Mouse (Mus musculus) cerebellum, adult 2 months (tissue): ENCODE measurements at regions not wholly inside any gene's neighbourhood (a gene's known extent, or its start where the extent isn't known, plus 50 kb on each side); places are given as distances from the start of the nearest gene placed in this dataset.
A peak's percentile ranks its signal among the peaks of the same experiment; 100 is the strongest.

ENCODE experiments used
- DNase-seq, 2 experiments: peaks; one replicate each; pipeline ENCODE4 v3.0.0; 2021
- H3K27ac ChIP-seq: fragments of 200-500 bp; 2 replicates; pipeline ENCODE4 v1.5.1; 2012; ENCODE audit warnings: low read length, control low read depth, inconsistent platforms; ENCODE audit not compliant: insufficient read depth
- H3K27me3 ChIP-seq: fragments of 200-500 bp; 2 replicates; pipeline ENCODE4 v1.6.1; 2012; ENCODE audit warnings: inconsistent platforms, mild to moderate bottlenecking, low read length, moderate library complexity; ENCODE audit not compliant: control insufficient read depth, insufficient read depth
- H3K4me1 ChIP-seq: fragments of 200-500 bp; 2 replicates; pipeline ENCODE4 v1.6.1; 2011; ENCODE audit warnings: low read length; ENCODE audit not compliant: control insufficient read depth, insufficient read depth
- H3K4me3 ChIP-seq: fragments of 200-500 bp; replicated peaks from 2 replicates; pipeline ENCODE3; 2011; ENCODE audit warnings: mild to moderate bottlenecking, low read depth, low read length, control low read depth; ENCODE audit not compliant: insufficient read depth
- CTCF ChIP-seq: fragments of 200-500 bp; IDR thresholded peaks from 2 replicates; pipeline ENCODE4 v1.5.1; 2011; ENCODE audit warnings: low read depth, mild to moderate bottlenecking, control low read depth, low read length, moderate library complexity, borderline replicate concordance; ENCODE audit not compliant: insufficient read depth
- POLR2A ChIP-seq: fragments of 200-500 bp; IDR thresholded peaks from 2 replicates; pipeline ENCODE4 v1.6.1; 2011; ENCODE audit warnings: low read length, control low read depth, borderline replicate concordance; ENCODE audit not compliant: insufficient read depth
- WGBS: fragments of 180-500 bp; shearing (Covaris S2); methylation state at CpG from one replicate; pipeline ENCODE4 v1.1.7; 2018; 5-methylcytosine and 5-hydroxymethylcytosine counted together

DNA sequence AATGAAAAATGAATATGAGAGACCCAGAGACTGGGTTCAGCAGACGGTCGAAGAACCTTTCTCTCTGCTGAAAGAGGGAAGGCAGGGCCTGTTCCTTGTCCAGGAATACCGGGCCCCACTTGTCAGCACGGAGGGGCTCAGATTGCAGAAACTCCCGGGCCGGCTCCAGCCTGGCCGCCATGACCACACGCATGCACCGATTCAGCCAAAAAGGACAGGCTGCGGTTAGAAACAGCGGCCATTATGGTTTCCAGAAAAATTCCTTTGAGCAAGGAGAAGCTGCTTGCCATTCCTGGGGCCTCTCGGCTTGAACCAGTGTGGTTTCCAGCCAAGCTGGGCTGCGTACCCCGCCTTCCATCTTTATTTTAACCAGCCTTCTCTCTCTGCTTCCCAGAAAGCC lies 64.7 kb upstream of the Tnrc6c start:
- TF ChIP-seq POLR2A (no peak), CTCF (no peak)
- Histone ChIP-seq H3K27ac (no peak overlapping the region), H3K4me1 (no peaks in the 10 kb centered on the region; the same call in 1 of the 2 replicates), H3K27me3 (no peaks in the 10 kb centered on the region), H3K4me3 (no peak overlapping the region)
- WGBS, result 84% methylated on average over 14 of the region's 14 CpGs
- no peak for DNase-seq

DNA sequence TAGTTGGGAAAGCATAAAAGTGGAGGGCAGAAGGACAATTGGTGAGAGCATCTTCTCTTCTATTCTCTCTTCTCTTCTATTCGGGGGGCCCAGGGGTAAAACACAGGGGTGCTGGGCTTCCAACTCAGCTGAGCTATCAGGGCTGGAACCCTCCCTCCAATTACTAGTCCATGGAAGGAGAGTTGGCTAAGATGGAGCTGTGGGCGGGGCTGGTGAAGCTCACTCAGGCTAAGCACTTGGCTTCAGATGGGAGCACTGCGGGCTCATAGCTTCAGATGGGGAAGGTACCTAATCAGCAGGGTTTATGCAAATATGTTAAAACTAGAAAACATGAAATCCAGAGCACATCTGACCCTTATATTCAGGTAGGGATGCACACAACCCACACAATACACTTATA lies 61.5 kb upstream of the Tnrc6c start:
- peaks cover 22% of the 10 kb centered on the region for H3K4me1 ChIP-seq
- H3K4me3 ChIP-seq, result no peak overlapping the region
- no peak for DNase-seq
- TF ChIP-seq CTCF, result no peak
- TF ChIP-seq POLR2A, result no peak
- WGBS, result 61% methylated on average over 3 of the region's 3 CpGs
- H3K27me3 ChIP-seq, result no peaks in the 10 kb centered on the region
- H3K27ac ChIP-seq, result no peak overlapping the region

DNA sequence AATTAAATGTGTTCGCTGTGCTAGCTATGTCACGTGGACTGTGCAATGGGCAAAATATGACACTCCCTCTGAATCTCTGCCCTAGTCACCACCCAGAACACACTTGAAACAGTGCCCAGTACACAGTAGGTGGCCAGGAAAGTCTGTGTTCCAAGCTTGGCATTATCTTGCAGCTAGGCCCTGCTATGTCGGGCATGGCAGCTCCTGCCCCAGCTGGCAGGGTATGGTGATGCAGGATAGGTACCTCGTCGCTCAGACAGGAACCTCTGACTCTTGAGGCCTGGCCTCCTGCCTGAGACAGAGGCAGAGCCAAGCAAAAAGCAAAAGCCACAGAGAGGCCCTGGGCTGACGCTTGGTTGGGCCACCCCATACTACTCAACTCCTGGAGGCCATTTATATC lies 57.9 kb upstream of the Tnrc6c start:
- DNase-seq, result peak; percentile 86 to 90
- peaks cover 37% of the 10 kb centered on the region for H3K4me1 ChIP-seq
- peak; percentile 56; the same call in 1 of the 2 replicates for TF ChIP-seq CTCF
- no peak for TF ChIP-seq POLR2A
- 7% methylated on average over 6 of the region's 6 CpGs for WGBS
- H3K27me3 ChIP-seq, result no peaks in the 10 kb centered on the region
- H3K27ac ChIP-seq, result no peak overlapping the region
- no peak overlapping the region for H3K4me3 ChIP-seq

GRCm38 (mm10) chr11:117597754-117598153 lies 56.3 kb upstream of the Tnrc6c start:
- peaks cover 37% of the 10 kb centered on the region for H3K4me1 ChIP-seq
- TF ChIP-seq POLR2A (no peak), CTCF (no peak)
- no peak for DNase-seq
- H3K4me3 ChIP-seq, result no peak overlapping the region
- H3K27me3 ChIP-seq, result no peaks in the 10 kb centered on the region
- WGBS, result 64% methylated on average over 5 of the region's 5 CpGs
- no peak overlapping the region for H3K27ac ChIP-seq

- Histone ChIP-seq H3K4me3 (no peak overlapping the region), H3K27ac (no peak overlapping the region), H3K27me3 (no peaks in the 10 kb centered on the region), H3K4me1 (peaks cover 37% of the 10 kb centered on the region)
- TF ChIP-seq POLR2A (no peak), CTCF (no peak)
- WGBS, result 32% methylated on average over 6 of the region's 6 CpGs
- peak; percentile 54 to 62 for DNase-seq
Observed at GRCm38 (mm10) chr11:117598170-117598583, 55.9 kb upstream of the Tnrc6c start.

- WGBS, result 29% methylated on average over 9 of the region's 9 CpGs
- Histone ChIP-seq H3K4me3 (peak overlapping the region; percentile 61), H3K27me3 (no peaks in the 10 kb centered on the region), H3K4me1 (peaks cover 37% of the 10 kb centered on the region), H3K27ac (no peak overlapping the region)
- DNase-seq, result peak in 1 of 2 experiments; percentile 32
- TF ChIP-seq POLR2A, result no peak
- no peak for TF ChIP-seq CTCF
Observed at GRCm38 (mm10) chr11:117598610-117599009, 55.5 kb upstream of the Tnrc6c start.

- 35% methylated on average over 16 of the region's 16 CpGs for WGBS
- peak overlapping the region; percentile 17; the same call in 1 of the 2 replicates for H3K27ac ChIP-seq
- peak overlapping the region; percentile 61 for H3K4me3 ChIP-seq
- peaks cover 37% of the 10 kb centered on the region for H3K4me1 ChIP-seq
- no peaks in the 10 kb centered on the region for H3K27me3 ChIP-seq
- peak; percentile 31 to 48 for DNase-seq
- no peak for TF ChIP-seq POLR2A
- no peak for TF ChIP-seq CTCF
Observed at GRCm38 (mm10) chr11:117599049-117599787, 54.9 kb upstream of the Tnrc6c start.

GRCm38 (mm10) chr11:117599788-117600263 lies 54.3 kb upstream of the Tnrc6c start:
- DNase-seq, result no peak
- Histone ChIP-seq H3K27ac (no peak overlapping the region), H3K4me3 (no peak overlapping the region), H3K4me1 (peaks cover 37% of the 10 kb centered on the region), H3K27me3 (no peaks in the 10 kb centered on the region)
- WGBS, result 68% methylated on average over 14 of the region's 14 CpGs
- TF ChIP-seq CTCF, result no peak
- TF ChIP-seq POLR2A, result no peak
